In genomic region chr14:46882431-46883067, GRCm38 (mm10) we compare ENCODE assay signal across 8 mouse cellular contexts. TPM values are rescaled to one million over a fixed set of nuclear protein-coding genes. Genes with fewer than 3 reads are reported as not detected.
DNase-seq lines count a peak whose midpoint lies in the region; ATAC-seq and TF ChIP-seq lines count a peak whose summit lies in the region.

Gene Samd4 (plus strand): TSS chr14:46882854.

- H3K27me3 ChIP-seq in hindbrain, embryonic 15.5 days = 0 out of 2 replicates have a peak, but pooled peaks cover 3% of the 10 kb centered on the region

- peaks cover 7% of the 10 kb centered on the region for H3K4me1 ChIP-seq in cortical plate, adult 2 months (ENCODE audit: control insufficient read depth, insufficient read depth, low read length)
- H3K4me1 ChIP-seq in hindbrain, embryonic 15.5 days (replicated peaks) = peaks cover 40% of the 10 kb centered on the region

- H3K9me3 ChIP-seq in hindbrain, embryonic 15.5 days = no peaks in the 10 kb centered on the region

- peak within 1 kb of the TSS; percentile 78 for H3K27ac ChIP-seq in cortical plate, adult 2 months (ENCODE audit: insufficient read depth, low read length)
- peak within 1 kb of the TSS; percentile 78 for H3K27ac ChIP-seq in hindbrain, embryonic 15.5 days (replicated peaks)

- WGBS in hindbrain, embryonic 15.5 days = under 1% methylated on average over 49 of the region's 54 CpGs

- H3K4me2 ChIP-seq in hindbrain, embryonic 15.5 days = peak within 1 kb of the TSS; percentile 94

- ATAC-seq in hindbrain, embryonic 15.5 days (ENCODE audit: low FRiP score, low read depth) = peak; percentile 59

- H3K4me3 ChIP-seq in cortical plate, adult 2 months (ENCODE audit: insufficient read depth, low read length) = peak within 1 kb of the TSS; percentile 70
- H3K4me3 ChIP-seq in hindbrain, embryonic 15.5 days = peak within 1 kb of the TSS; percentile 64

- 0 out of 2 replicates have a peak, but pooled peaks have one; percentile 16 for TF ChIP-seq CTCF in cortical plate, adult 2 months (IDR thresholded peaks at IDR 0.05; ENCODE audit: extremely low read depth, insufficient read depth, low read length)

- peak; percentile 43; the same call in 1 of the 2 replicates for TF ChIP-seq POLR2A in cortical plate, adult 2 months (IDR thresholded peaks at IDR 0.05; ENCODE audit: extremely low read depth, insufficient read depth, low read length)

- peak; percentile 77 for DNase-seq in ZHBTc4 (ENCODE audit: low read depth, low spot score)
- DNase-seq in gastrocnemius, adult 8-10 months (ENCODE audit: low spot score in 2 of 2) = peak; percentile 83 to 87
- DNase-seq in left cerebral cortex, adult 18-20 months (ENCODE audit: low spot score in 2 of 2) = peak; percentile 60 to 70
- DNase-seq in lung, postnatal 36 days = peak; percentile 91
- DNase-seq in right cerebral cortex, adult 18-20 months = peak; percentile 83
- DNase-seq in urinary bladder, postnatal 25 days (ENCODE audit: low spot score) = peak; percentile 71

- H3K9ac ChIP-seq in hindbrain, embryonic 15.5 days = peak within 1 kb of the TSS; percentile 79

- H3K36me3 ChIP-seq in hindbrain, embryonic 15.5 days = no peaks in the 10 kb centered on the region

RNA-seq across cellular contexts. Expression of gene Samd4, which starts in this region (rescaled TPM):
- 13.0 and 14.0 TPM in 2 replicates for polyA plus RNA-seq in cortical plate, adult 2 months (2012; rRNA removed)
- total RNA-seq in gastrocnemius, adult 8-10 months (2022) = 10 to 100 TPM; 47.4 to 69.0 (median 56.6) TPM
- 3.9 and 4.4 TPM in 2 replicates for polyA plus RNA-seq in hindbrain, embryonic 15.5 days (2015; fragmentation: Nextera tagmentation; extraction: Ambion mirVana)
- total RNA-seq in left cerebral cortex, adult 18-20 months (2021) = 10 to 100 TPM; 25.9 to 29.3 TPM

Comparison
In these comparisons a context has a peak if more than half of its experiments do, and no peak if none do; other contexts are left out.
1. Peak in every context shown above with its lines: DNase-seq, ATAC-seq, H3K4me3 ChIP-seq and H3K27ac ChIP-seq.